Mouse (Mus musculus) thymus, adult 2 months (tissue): ENCODE data around the gene Mamdc4.

Experiments used
- CTCF ChIP-seq: fragments of 200-500 bp; IDR thresholded peaks from 2 replicates; pipeline ENCODE4 v1.5.1; 2012; ENCODE audit warnings: mild to moderate bottlenecking, control low read depth, low read length, moderate library complexity, borderline replicate concordance; ENCODE audit not compliant: control insufficient read depth, poor library complexity, insufficient read depth; ENCODE audit errors: extremely low read depth
- POLR2A ChIP-seq: fragments of 200-500 bp; IDR thresholded peaks from 2 replicates; pipeline ENCODE4 v1.6.1; 2012; ENCODE audit warnings: mild to moderate bottlenecking, low read length, control low read depth, moderate library complexity; ENCODE audit not compliant: control insufficient read depth, poor library complexity, insufficient read depth; ENCODE audit errors: extremely low read depth

GRCm38 (mm10) chr2:25581901-25582301, 7.3 kb upstream of the Mamdc4 start:
- TF ChIP-seq POLR2A: no peak
- TF ChIP-seq CTCF: no peak
